Comparison of ENCODE assay signal across 17 mouse cellular contexts in the genomic region with DNA sequence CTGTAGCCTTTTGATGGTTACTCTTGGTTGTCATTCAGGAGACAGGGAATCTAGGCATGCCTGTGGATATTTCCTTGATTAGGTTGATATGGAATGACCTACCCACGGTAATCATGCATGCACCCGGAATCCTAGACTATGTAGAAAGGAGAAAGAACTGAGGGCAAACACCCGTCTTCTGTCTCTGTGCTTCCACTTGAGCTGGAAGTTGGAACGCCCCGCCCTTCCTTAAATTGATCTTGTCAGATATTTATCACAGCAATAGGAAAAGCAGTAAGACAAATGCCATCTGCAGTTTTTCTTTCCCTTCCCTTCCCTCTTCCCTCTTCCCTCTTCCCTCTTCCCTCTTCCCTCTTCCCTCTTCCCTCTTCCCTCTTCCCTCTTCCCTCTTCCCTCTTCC.
"Had no signal": no experiment of that assay in that cellular context is flagged by ENCODE, and none has a peak within 500 bp of the region (broad histone marks: within the 10 kb centered on the region; RNA-seq: fewer than 3 reads in every experiment).

No protein-coding gene starts in this region.

- ATAC-seq: midbrain, embryonic 13.5 days; midbrain, embryonic 15.5 days had no signal

- DNase-seq: lung, embryonic 14.5 days; lung, postnatal 10 days; retina, postnatal 1 day; right cerebral cortex, adult 18-20 months; right cerebral cortex, postnatal 25 days; right cerebral cortex, postnatal 4 days; spleen, adult 18-20 months; thymus, adult 18-20 months; thymus, postnatal 14 days; thymus, postnatal 36 days had no signal

- H3K27me3 ChIP-seq: megakaryocyte, embryonic 14.5 days; midbrain, embryonic 13.5 days; midbrain, embryonic 15.5 days; neural tube, embryonic 13.5 days; neural tube, embryonic 15.5 days had no signal

- H3K4me2 ChIP-seq: lung, embryonic 14.5 days; midbrain, embryonic 11.5 days; midbrain, embryonic 13.5 days; midbrain, embryonic 15.5 days; neural tube, embryonic 13.5 days; neural tube, embryonic 15.5 days had no signal

- H3K9ac ChIP-seq: lung, embryonic 14.5 days; midbrain, embryonic 13.5 days; midbrain, embryonic 15.5 days; neural tube, embryonic 13.5 days; neural tube, embryonic 15.5 days had no signal

- H3K36me3 ChIP-seq: midbrain, embryonic 13.5 days; midbrain, embryonic 15.5 days; neural tube, embryonic 13.5 days; neural tube, embryonic 15.5 days had no signal

- H3K4me3 ChIP-seq: megakaryocyte, embryonic 14.5 days; midbrain, embryonic 13.5 days; midbrain, embryonic 15.5 days; neural tube, embryonic 13.5 days; neural tube, embryonic 15.5 days had no signal

- H3K27ac ChIP-seq: macrophage; midbrain, embryonic 13.5 days; midbrain, embryonic 15.5 days; neural tube, embryonic 13.5 days; neural tube, embryonic 15.5 days had no signal

- H3K9me3 ChIP-seq: megakaryocyte, embryonic 14.5 days; midbrain, embryonic 13.5 days; midbrain, embryonic 15.5 days; neural tube, embryonic 13.5 days; neural tube, embryonic 15.5 days had no signal
